Mouse (Mus musculus) fat pad, adult 2 months (tissue): ENCODE data around the gene Gas1.

Source experiments
- DNase-seq: peaks from one replicate; pipeline ENCODE4 v3.0.0-alpha.2; 2011; ENCODE audit warnings: low read depth, low spot score; ENCODE audit errors: extremely low read depth

Gas1 gene

GRCm38 (mm10) chr13:60173591-60174524 is 3.3 kb downstream of the Gas1 start:
- DNase-seq = no peak

GRCm38 (mm10) chr13:60173186-60173585 is 4.0 kb downstream of the Gas1 start:
- DNase-seq = no peak

- no peak for DNase-seq
These were observed 4.7 kb downstream of the Gas1 start for GRCm38 (mm10) chr13:60172366-60173017.

GRCm38 (mm10) chr13:60171781-60172180 is 5.4 kb downstream of the Gas1 start:
- no peak for DNase-seq

GRCm38 (mm10) chr13:60170898-60171715 is 6.1 kb downstream of the Gas1 start:
- no peak for DNase-seq

- DNase-seq = no peak
These were observed 8.1 kb downstream of the Gas1 start for GRCm38 (mm10) chr13:60169026-60169425.

GRCm38 (mm10) chr13:60156294-60157126 is 20.7 kb downstream of the Gas1 start:
- DNase-seq = no peak

GRCm38 (mm10) chr13:60154170-60154569 is 23.0 kb downstream of the Gas1 start:
- no peak for DNase-seq

- no peak for DNase-seq
These were observed 28.9 kb downstream of the Gas1 start for GRCm38 (mm10) chr13:60148235-60148634.

GRCm38 (mm10) chr13:60147857-60148181 is 29.3 kb downstream of the Gas1 start:
- DNase-seq = no peak

- no peak for DNase-seq
These were observed 29.9 kb downstream of the Gas1 start for GRCm38 (mm10) chr13:60146994-60147856.

- no peak for DNase-seq
These were observed 30.9 kb downstream of the Gas1 start for GRCm38 (mm10) chr13:60146231-60146630.

GRCm38 (mm10) chr13:60136962-60137361 is 40.2 kb downstream of the Gas1 start:
- DNase-seq = no peak

GRCm38 (mm10) chr13:60134439-60134799 is 42.7 kb downstream of the Gas1 start:
- no peak for DNase-seq

- DNase-seq = no peak
These were observed 43.3 kb downstream of the Gas1 start for GRCm38 (mm10) chr13:60133716-60134438.

- DNase-seq = no peak
These were observed 45.4 kb downstream of the Gas1 start for GRCm38 (mm10) chr13:60131771-60132170.

- no peak for DNase-seq
These were observed 47.6 kb downstream of the Gas1 start for GRCm38 (mm10) chr13:60129541-60129940.

GRCm38 (mm10) chr13:60126338-60126737 is 50.8 kb downstream of the Gas1 start:
- DNase-seq = no peak
